Mouse (Mus musculus) bone marrow, adult 2 months (tissue): ENCODE results near the gene Elf1.

Experiments
- CTCF ChIP-seq: fragments of 200-500 bp; IDR thresholded peaks from 2 replicates; pipeline ENCODE4 v1.5.1; 2011; ENCODE audit warnings: low read length, control low read depth; ENCODE audit not compliant: control insufficient read depth, insufficient read depth
- POLR2A ChIP-seq: fragments of 200-500 bp; IDR thresholded peaks from 2 replicates; pipeline ENCODE4 v1.6.1; 2011; ENCODE audit warnings: low read depth, mild to moderate bottlenecking, control low read depth, low read length, borderline replicate concordance; ENCODE audit not compliant: control insufficient read depth

GRCm38 (mm10) chr14:79607352-79607751, 126.4 kb downstream of the Elf1 start:
- no peak for TF ChIP-seq CTCF
- TF ChIP-seq POLR2A, result no peak
